Mouse (Mus musculus) layer of hippocampus, postnatal 36 days (tissue): ENCODE measurements around the gene Stoml2. TPM values are rescaled to one million over a fixed set of nuclear protein-coding genes. Genes with fewer than 3 reads are reported as not detected.
"Not testable (repeated sequence)": the region's sequence is repeated elsewhere in the genome, so short reads cannot be mapped to it uniquely, and the experiment has no call there.

Source experiments
- DNase-seq, 2 experiments: peaks; one replicate each; pipeline ENCODE4 v3.0.0; 2022
- total RNA-seq, 2 experiments: library from RNA; stranded (reverse); gene quantifications; 2 replicates each; pipeline ENCODE4 v1.2.3; 2021

Gene Stoml2
- total RNA-seq, 2 experiments from 2014 or later, result 93.4 to 102 TPM

DNA sequence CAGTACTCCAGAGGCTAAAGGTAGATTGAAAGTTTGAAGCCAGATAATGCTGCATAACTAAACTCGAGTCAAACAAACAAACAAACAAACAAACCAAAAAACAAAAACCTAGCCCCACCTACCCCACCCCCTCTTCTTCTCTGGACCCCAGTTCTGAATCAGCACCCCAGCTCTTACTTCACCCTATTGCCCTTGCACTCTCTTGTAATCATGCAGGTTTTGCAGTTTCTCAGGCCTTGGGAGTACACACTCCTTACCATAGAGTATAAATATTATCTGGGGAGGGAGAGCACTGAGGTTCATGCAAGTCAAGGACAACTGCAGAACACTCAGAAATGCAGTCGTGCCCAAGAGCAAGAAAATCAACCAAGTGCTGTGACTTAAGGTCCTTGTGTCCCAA lies 30.2 kb downstream of the Stoml2 start:
- DNase-seq, result no peak

DNA sequence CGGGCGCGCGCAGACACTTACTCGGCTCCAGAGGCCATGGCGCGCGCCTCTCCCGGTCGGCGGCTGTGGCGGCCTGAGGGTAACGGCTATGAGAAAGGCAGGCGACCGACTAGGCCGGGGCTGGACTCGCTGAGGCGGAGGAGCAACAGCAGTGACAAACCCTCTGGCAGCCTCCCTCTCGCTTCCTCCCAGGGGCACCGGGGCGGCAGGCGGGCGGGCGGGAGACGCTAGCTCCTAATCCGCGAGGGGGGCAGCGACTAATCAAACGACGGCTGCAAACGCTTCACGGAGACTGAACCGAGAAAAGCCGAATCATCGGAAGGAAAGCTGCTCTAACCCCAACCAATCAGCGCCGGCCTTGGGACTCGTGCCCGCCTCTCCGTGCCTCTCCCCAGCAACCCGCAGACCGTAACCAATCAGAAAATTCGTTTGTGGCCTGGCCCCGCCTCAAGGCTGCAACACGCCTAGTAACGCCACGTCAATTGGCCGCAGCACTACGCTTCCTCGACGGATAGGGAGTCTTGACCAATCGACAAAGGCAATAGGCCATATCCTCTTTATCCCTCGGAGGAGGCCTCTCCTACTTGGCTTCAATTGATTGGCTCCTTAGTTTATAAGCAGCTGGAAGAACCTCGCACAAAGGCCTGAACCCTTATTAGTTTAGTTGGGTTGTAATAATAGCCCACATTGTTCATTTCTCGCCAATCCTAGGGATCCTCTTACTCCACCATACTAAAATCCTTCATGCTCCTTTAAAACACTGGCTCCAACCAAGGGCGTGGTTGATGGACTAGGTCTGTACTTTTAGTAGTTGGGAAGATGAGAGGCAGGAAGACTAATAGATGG lies 31.1 kb downstream of the Stoml2 start, which contains the start of gene Vcp:
Gene Vcp (minus strand): TSS at position 367 of the 846 bp plus-strand sequence.
- peak; percentile 99 for DNase-seq

DNA sequence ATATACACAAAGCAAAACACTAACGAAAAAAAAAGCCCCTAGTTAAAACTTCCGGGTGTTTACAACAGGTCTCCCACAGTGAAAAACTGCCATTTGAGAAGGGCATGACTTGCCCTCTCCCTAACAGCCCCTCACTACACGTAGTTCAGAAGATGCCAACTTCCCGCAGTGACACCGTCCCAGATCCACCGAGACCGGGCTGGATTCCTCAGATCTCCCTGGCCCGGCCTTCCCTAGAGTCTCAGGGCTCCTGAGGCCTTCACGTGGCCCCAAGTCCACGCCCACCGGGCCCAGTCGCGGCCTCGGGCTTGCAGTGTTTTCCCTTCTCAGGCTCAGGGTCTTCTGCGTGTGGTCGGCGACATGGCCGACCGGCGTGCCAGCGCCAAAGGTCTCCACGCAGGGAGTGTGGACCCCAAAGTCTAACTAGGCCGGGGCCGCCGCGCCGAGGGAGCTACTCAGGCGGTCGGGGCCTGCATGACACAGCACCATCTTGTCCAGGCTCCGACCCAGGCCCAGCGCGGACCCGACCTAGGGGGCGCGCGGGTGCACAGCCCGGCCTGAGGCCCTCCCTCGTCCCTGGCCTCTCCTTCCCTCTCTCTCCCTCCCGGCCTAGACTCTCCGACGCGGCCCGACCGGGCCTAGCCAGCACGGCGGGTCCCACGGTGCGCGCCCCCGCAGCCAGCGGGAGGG lies 31.9 kb downstream of the Stoml2 start:
- DNase-seq, result peak; percentile 65

DNA sequence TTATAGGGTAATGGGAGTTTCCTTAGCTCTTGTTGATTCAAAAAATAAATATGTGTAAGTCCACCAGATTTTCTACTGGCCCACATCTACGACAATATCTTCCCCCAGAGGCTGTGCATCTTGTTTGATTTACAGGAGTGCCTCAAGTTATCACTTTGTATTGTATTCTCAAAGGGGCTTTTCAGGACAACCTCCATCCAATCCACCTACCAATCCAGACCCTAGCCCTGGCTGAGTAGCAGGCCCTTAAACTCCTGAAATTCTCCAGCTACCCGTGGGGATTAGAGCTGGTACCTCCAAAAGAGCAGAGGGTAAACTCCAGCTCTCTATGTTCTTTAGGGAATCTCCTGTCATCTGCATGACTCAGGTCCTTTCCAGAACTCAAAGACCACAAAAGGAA lies 33.5 kb downstream of the Stoml2 start:
- DNase-seq, result no peak

DNA sequence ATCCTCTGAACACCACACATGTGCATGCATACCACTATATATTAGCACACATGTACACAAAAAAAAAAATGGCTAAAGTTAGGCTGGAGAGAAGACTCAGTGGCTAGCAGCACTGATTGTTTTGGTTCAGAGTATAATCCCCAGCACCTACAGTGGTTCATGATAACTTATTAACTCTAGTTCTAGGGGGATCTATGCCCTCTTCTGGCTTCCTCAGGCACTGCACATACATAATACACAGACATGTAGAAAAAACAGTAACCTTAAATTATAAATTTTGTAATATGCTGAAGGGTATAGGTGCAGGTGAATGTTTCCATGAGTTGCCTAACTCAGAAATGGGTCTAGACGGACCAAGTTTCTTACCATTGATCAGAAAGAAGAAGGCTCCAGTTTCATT lies 43.2 kb downstream of the Stoml2 start:
- no peak for DNase-seq

DNA sequence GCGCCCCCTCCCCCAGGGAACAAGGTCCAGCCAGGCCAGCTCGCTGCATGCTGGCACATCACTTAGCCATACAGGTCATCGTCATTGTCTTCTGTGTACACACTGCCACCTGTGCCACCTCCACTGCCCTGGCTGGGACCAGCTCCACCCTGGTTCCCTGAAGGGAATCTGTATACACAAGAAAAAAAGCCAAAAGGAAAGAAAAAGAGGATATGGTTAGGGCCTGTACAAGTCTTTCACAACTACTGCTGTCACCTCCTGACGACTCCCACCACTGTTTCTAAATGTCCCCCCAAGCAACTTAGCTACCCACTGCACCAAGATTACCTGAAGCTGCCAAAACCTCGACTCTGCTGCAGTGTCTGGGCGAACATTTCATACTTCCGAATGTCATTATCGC lies 51.0 kb downstream of the Stoml2 start:
- DNase-seq, result not testable (repeated sequence)

DNA sequence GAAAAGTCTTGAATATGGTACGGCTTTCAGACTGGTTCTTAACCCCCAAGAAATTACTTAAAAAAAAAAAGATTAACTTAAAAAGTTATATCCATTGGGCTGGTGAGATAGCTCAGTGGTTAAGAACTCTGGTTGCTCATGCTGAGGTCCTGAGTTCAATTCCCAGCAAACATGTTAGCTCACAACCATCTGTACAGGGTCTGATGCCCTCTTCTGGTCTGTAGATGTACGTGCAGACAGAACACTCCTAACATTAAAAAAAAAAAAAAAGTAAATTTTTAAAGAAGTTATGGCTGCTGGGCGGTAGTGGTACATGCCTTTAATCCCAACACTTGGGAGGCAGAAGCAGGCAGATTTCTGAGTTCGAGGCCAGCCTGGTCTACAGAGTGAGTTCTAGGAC lies 53.4 kb downstream of the Stoml2 start:
- no peak for DNase-seq

Other genes with a start within 250 kb of the Stoml2 start
- gene Fam205a1, start 177.8 kb downstream of the Stoml2 start, total RNA-seq, result under 1 TPM in 1 of 2 experiments, not detected in 1; 0.12 TPM
- under 1 TPM; 0.48 to 0.92 TPM for gene Gm12394, start 174.9 kb downstream of the Stoml2 start, total RNA-seq
- under 1 TPM; 0.27 to 0.30 TPM for gene Fam205c, start 157.5 kb downstream of the Stoml2 start, total RNA-seq
- 100 to 1,000 TPM; 148 to 149 TPM for gene Phf24, start 115.0 kb downstream of the Stoml2 start, total RNA-seq
- gene Dnajb5, start 81.9 kb downstream of the Stoml2 start, total RNA-seq, result 100 to 1,000 TPM; 203 to 221 TPM
- not detected for gene 1700022I11Rik, start 62.1 kb downstream of the Stoml2 start, total RNA-seq
- 100 to 1,000 TPM; 188 to 194 TPM for gene Vcp, start 31.2 kb downstream of the Stoml2 start, total RNA-seq
- gene Fancg, start 21.2 kb downstream of the Stoml2 start, total RNA-seq, result 1 to 10 TPM; 8.3 to 8.9 TPM
- 10 to 100 TPM; 24.9 to 27.0 TPM for gene Pigo, start 5.9 kb downstream of the Stoml2 start, total RNA-seq
- 10 to 100 TPM; 39.2 to 39.8 TPM for gene Fam214b, start 14.5 kb upstream of the Stoml2 start, total RNA-seq
- gene Unc13b, start 27.2 kb upstream of the Stoml2 start, total RNA-seq, result 10 to 100 TPM; 39.1 to 42.1 TPM
- under 1 TPM; 0.20 to 0.22 TPM for gene Atp8b5, start 235.4 kb upstream of the Stoml2 start, total RNA-seq